7 mouse cellular contexts compared by ENCODE assay signal in the genomic region with DNA sequence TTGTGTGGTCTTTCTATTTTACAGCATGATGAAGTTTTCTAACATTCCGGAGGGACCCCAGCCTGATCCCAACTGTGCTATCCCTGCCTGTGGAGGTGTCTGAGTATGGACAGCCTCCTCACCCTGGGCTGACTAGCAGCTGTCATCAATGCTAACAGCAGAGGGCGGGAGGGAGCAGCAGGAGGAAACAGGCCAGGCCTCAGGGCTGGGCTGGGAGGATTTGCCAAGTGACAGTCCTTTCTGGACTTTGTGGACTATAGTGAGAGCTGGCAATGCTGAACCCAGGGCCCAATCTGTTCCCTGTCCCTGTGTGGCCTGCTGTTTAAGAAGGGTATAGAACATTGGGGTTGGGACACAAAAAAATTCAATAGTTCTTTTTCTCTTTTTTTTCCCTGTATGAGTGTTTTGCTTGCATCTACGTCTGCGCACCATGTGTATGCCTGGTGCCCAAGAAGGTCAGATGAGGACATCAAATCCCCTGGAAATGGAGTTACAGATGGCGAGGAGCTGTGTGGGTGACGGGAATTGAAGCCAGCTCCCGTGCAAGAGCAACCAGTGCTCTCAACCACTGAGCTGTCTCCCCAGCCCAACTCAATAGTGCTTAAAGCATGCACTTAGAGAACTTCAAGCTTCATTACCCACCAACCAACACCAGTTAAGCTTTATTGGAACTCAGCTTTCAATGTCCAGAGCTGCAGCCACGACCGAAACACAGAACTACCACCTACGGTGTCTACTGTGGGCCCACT.
DNase-seq lines count a peak whose midpoint lies in the region; ATAC-seq lines count a peak whose summit lies in the region.

No protein-coding gene starts in this region.

- WGBS in limb, embryonic 12.5 days, result 68% methylated on average over 10 of the region's 10 CpGs
- 65% methylated on average over 10 of the region's 10 CpGs for WGBS in midbrain, embryonic 14.5 days

- H3K4me3 ChIP-seq in limb, embryonic 12.5 days (replicated peaks), result no peak overlapping the region
- no peak overlapping the region for H3K4me3 ChIP-seq in midbrain, embryonic 14.5 days (replicated peaks; ENCODE audit: low read depth, low read length)

- peaks cover 96% of the 10 kb centered on the region for H3K36me3 ChIP-seq in limb, embryonic 12.5 days
- peaks cover 86% of the 10 kb centered on the region for H3K36me3 ChIP-seq in midbrain, embryonic 14.5 days (ENCODE audit: control insufficient read depth, insufficient read depth, low read length)

- peaks cover 20% of the 10 kb centered on the region for H3K4me1 ChIP-seq in limb, embryonic 12.5 days (replicated peaks)
- no peaks in the 10 kb centered on the region for H3K4me1 ChIP-seq in midbrain, embryonic 14.5 days (ENCODE audit: control insufficient read depth, insufficient read depth, low read length)

- no peak overlapping the region for H3K4me2 ChIP-seq in limb, embryonic 12.5 days
- H3K4me2 ChIP-seq in midbrain, embryonic 14.5 days (ENCODE audit: low read length), result no peak overlapping the region

- peak; percentile 49 for ATAC-seq in granulocyte monocyte progenitor cell, adult 5-6 weeks (replicated peaks; ENCODE audit: poor library complexity, severe bottlenecking)
- ATAC-seq in limb, embryonic 12.5 days (ENCODE audit: insufficient number of reproducible peaks, insufficient read depth, low FRiP score, low TSS enrichment, low read depth), result no peak
- peak; percentile 63; the same call in 1 of the 2 replicates for ATAC-seq in midbrain, embryonic 14.5 days (ENCODE audit: low FRiP score, low TSS enrichment)

- H3K27me3 ChIP-seq in limb, embryonic 12.5 days, result no peaks in the 10 kb centered on the region
- H3K27me3 ChIP-seq in midbrain, embryonic 14.5 days (ENCODE audit: control insufficient read depth, insufficient read depth, low read length), result no peaks in the 10 kb centered on the region

- DNase-seq in adrenal gland, adult 8-10 months, result peak; percentile 60
- peak; percentile 34 for DNase-seq in embryo, embryonic 11.5 days (ENCODE audit: low read depth, low spot score)
- DNase-seq in kidney, adult 9 months, result peak; percentile 88
- peak; percentile 78 for DNase-seq in midbrain, embryonic 14.5 days
- peak; percentile 42 to 74 for DNase-seq in spleen, postnatal 10 days (ENCODE audit: low spot score in 2 of 2)

- H3K9me3 ChIP-seq in limb, embryonic 12.5 days, result no peaks in the 10 kb centered on the region
- H3K9me3 ChIP-seq in midbrain, embryonic 14.5 days (ENCODE audit: control insufficient read depth, low read length), result no peaks in the 10 kb centered on the region

- H3K27ac ChIP-seq in limb, embryonic 12.5 days, result peak overlapping the region; percentile 8; the same call in 1 of the 2 replicates
- H3K27ac ChIP-seq in midbrain, embryonic 14.5 days (replicated peaks; ENCODE audit: low read depth, low read length), result no peak overlapping the region

- no peak overlapping the region for H3K9ac ChIP-seq in limb, embryonic 12.5 days (replicated peaks)
- H3K9ac ChIP-seq in midbrain, embryonic 14.5 days (replicated peaks; ENCODE audit: low read length), result no peak overlapping the region

Comparison
In these comparisons a context has a peak if more than half of its experiments do, and no peak if none do; other contexts are left out.
1. DNase-seq: peak in every context shown above with its lines; median percentile 88 in kidney, adult 9 months; 78 in midbrain, embryonic 14.5 days; 60 in adrenal gland, adult 8-10 months; 58 in spleen, postnatal 10 days; 34 in embryo, embryonic 11.5 days.